Mouse (Mus musculus): Measurements from ENCODE around the gene S1pr1. TPM values are rescaled to one million over a fixed set of nuclear protein-coding genes. Genes with fewer than 3 reads are reported as not detected.

Gene S1pr1
- polyA plus RNA-seq, 1 experiment from 2014 or later, result 21.1 TPM

GRCm38 (mm10) chr3:115689352-115689751, 25.5 kb downstream of the S1pr1 start:
- H3K36me3 ChIP-seq, result no peaks in the 10 kb centered on the region
- H3K9me3 ChIP-seq (replicated peaks), result no peaks in the 10 kb centered on the region
- peak overlapping the region; percentile 33; the same call in 1 of the 2 replicates for H3K27ac ChIP-seq
- no peaks in the 10 kb centered on the region for H3K27me3 ChIP-seq
- WGBS, result 48% methylated on average over 8 of the region's 8 CpGs
- no peak overlapping the region for H3K4me3 ChIP-seq (replicated peaks)
- ATAC-seq (replicated peaks; ENCODE audit: low FRiP score), result no peak
- H3K4me1 ChIP-seq, result no peaks in the 10 kb centered on the region
- H3K4me2 ChIP-seq, result no peak overlapping the region
- H3K9ac ChIP-seq, result no peak overlapping the region

GRCm38 (mm10) chr3:115687821-115688220, 27.1 kb downstream of the S1pr1 start:
- no peaks in the 10 kb centered on the region for H3K9me3 ChIP-seq (replicated peaks)
- no peaks in the 10 kb centered on the region for H3K27me3 ChIP-seq
- no peak overlapping the region for H3K9ac ChIP-seq
- H3K4me1 ChIP-seq, result no peaks in the 10 kb centered on the region
- H3K27ac ChIP-seq, result no peak overlapping the region
- H3K4me2 ChIP-seq, result no peak overlapping the region
- no peaks in the 10 kb centered on the region for H3K36me3 ChIP-seq
- ATAC-seq (replicated peaks; ENCODE audit: low FRiP score), result no peak
- no peak overlapping the region for H3K4me3 ChIP-seq (replicated peaks)
- WGBS, result 86% methylated on average over 2 of the region's 2 CpGs

- Histone ChIP-seq H3K27ac (0 out of 2 replicates have a peak overlapping the region, but pooled peaks have one; percentile 7), H3K36me3 (no peaks in the 10 kb centered on the region), H3K9me3 (replicated peaks) (no peaks in the 10 kb centered on the region), H3K4me3 (replicated peaks) (no peak overlapping the region), H3K4me2 (no peak overlapping the region), H3K9ac (no peak overlapping the region), H3K4me1 (no peaks in the 10 kb centered on the region), H3K27me3 (no peaks in the 10 kb centered on the region)
- 70% methylated on average over 14 of the region's 14 CpGs for WGBS
- no peak for ATAC-seq (replicated peaks; ENCODE audit: low FRiP score)
Observed at GRCm38 (mm10) chr3:115682328-115683088, 32.4 kb downstream of the S1pr1 start.

GRCm38 (mm10) chr3:115681184-115681583, 33.7 kb downstream of the S1pr1 start:
- no peak overlapping the region for H3K4me2 ChIP-seq
- no peak overlapping the region for H3K27ac ChIP-seq
- no peaks in the 10 kb centered on the region for H3K9me3 ChIP-seq (replicated peaks)
- no peaks in the 10 kb centered on the region for H3K36me3 ChIP-seq
- no peaks in the 10 kb centered on the region for H3K27me3 ChIP-seq
- no peaks in the 10 kb centered on the region for H3K4me1 ChIP-seq
- no peak overlapping the region for H3K9ac ChIP-seq
- WGBS, result 85% methylated on average over 1 of the region's 1 CpGs
- no peak overlapping the region for H3K4me3 ChIP-seq (replicated peaks)
- no peak for ATAC-seq (replicated peaks; ENCODE audit: low FRiP score)

- 87% methylated on average over 7 of the region's 7 CpGs for WGBS
- no peak overlapping the region for H3K27ac ChIP-seq
- H3K9me3 ChIP-seq (replicated peaks), result no peaks in the 10 kb centered on the region
- H3K9ac ChIP-seq, result no peak overlapping the region
- H3K4me2 ChIP-seq, result no peak overlapping the region
- H3K27me3 ChIP-seq, result no peaks in the 10 kb centered on the region
- no peaks in the 10 kb centered on the region for H3K4me1 ChIP-seq
- no peak overlapping the region for H3K4me3 ChIP-seq (replicated peaks)
- H3K36me3 ChIP-seq, result no peaks in the 10 kb centered on the region
- no peak for ATAC-seq (replicated peaks; ENCODE audit: low FRiP score)
Observed at GRCm38 (mm10) chr3:115679022-115679421, 35.9 kb downstream of the S1pr1 start.

GRCm38 (mm10) chr3:115675546-115676535, 39.0 kb downstream of the S1pr1 start:
- Histone ChIP-seq H3K9ac (no peak overlapping the region), H3K9me3 (replicated peaks) (no peaks in the 10 kb centered on the region), H3K4me2 (no peak overlapping the region), H3K4me3 (replicated peaks) (no peak overlapping the region), H3K36me3 (no peaks in the 10 kb centered on the region), H3K27ac (no peak overlapping the region), H3K4me1 (0 out of 2 replicates have a peak, but pooled peaks cover 6% of the 10 kb centered on the region), H3K27me3 (no peaks in the 10 kb centered on the region)
- WGBS, result 87% methylated on average over 6 of the region's 6 CpGs
- ATAC-seq (replicated peaks; ENCODE audit: low FRiP score), result no peak

GRCm38 (mm10) chr3:115674665-115675064, 40.2 kb downstream of the S1pr1 start:
- no peak for ATAC-seq (replicated peaks; ENCODE audit: low FRiP score)
- WGBS, result 86% methylated on average over 5 of the region's 5 CpGs

GRCm38 (mm10) chr3:115673663-115674157, 41.2 kb downstream of the S1pr1 start:
- H3K4me3 ChIP-seq (replicated peaks), result no peak overlapping the region
- H3K4me2 ChIP-seq, result peak overlapping the region; percentile 30
- no peaks in the 10 kb centered on the region for H3K36me3 ChIP-seq
- H3K27ac ChIP-seq, result no peak overlapping the region
- H3K9ac ChIP-seq, result no peak overlapping the region
- 40% methylated on average over 13 of the region's 13 CpGs for WGBS
- H3K9me3 ChIP-seq (replicated peaks), result no peaks in the 10 kb centered on the region
- no peak for ATAC-seq (replicated peaks; ENCODE audit: low FRiP score)
- H3K4me1 ChIP-seq, result 0 out of 2 replicates have a peak, but pooled peaks cover 6% of the 10 kb centered on the region
- H3K27me3 ChIP-seq, result no peaks in the 10 kb centered on the region

More at GRCm38 (mm10) chr3:115674665-115675064, 40.2 kb downstream of the S1pr1 start:
- Histone ChIP-seq H3K9me3 (replicated peaks) (no peaks in the 10 kb centered on the region), H3K4me3 (replicated peaks) (no peak overlapping the region), H3K36me3 (no peaks in the 10 kb centered on the region), H3K27ac (no peak overlapping the region), H3K9ac (no peak overlapping the region), H3K4me1 (0 out of 2 replicates have a peak, but pooled peaks cover 6% of the 10 kb centered on the region), H3K27me3 (no peaks in the 10 kb centered on the region), H3K4me2 (no peak overlapping the region)

- Histone ChIP-seq H3K27me3 (no peaks in the 10 kb centered on the region), H3K9ac (no peak overlapping the region), H3K4me2 (peak overlapping the region; percentile 30), H3K4me3 (replicated peaks) (no peak overlapping the region), H3K9me3 (replicated peaks) (no peaks in the 10 kb centered on the region), H3K27ac (no peak overlapping the region), H3K4me1 (0 out of 2 replicates have a peak, but pooled peaks cover 6% of the 10 kb centered on the region), H3K36me3 (no peaks in the 10 kb centered on the region)
- WGBS, result 61% methylated on average over 9 of the region's 9 CpGs
- no peak for ATAC-seq (replicated peaks; ENCODE audit: low FRiP score)
Observed at GRCm38 (mm10) chr3:115672965-115673662, 41.8 kb downstream of the S1pr1 start.

- no peak overlapping the region for H3K4me2 ChIP-seq
- no peak overlapping the region for H3K27ac ChIP-seq
- ATAC-seq (replicated peaks; ENCODE audit: low FRiP score), result no peak
- no peaks in the 10 kb centered on the region for H3K9me3 ChIP-seq (replicated peaks)
- H3K4me3 ChIP-seq (replicated peaks), result no peak overlapping the region
- H3K4me1 ChIP-seq, result 0 out of 2 replicates have a peak, but pooled peaks cover 6% of the 10 kb centered on the region
- no peaks in the 10 kb centered on the region for H3K27me3 ChIP-seq
- H3K9ac ChIP-seq, result no peak overlapping the region
- H3K36me3 ChIP-seq, result no peaks in the 10 kb centered on the region
- 80% methylated on average over 1 of the region's 1 CpGs for WGBS
Observed at GRCm38 (mm10) chr3:115669230-115669629, 45.6 kb downstream of the S1pr1 start.

- no peaks in the 10 kb centered on the region for H3K4me1 ChIP-seq
- H3K4me2 ChIP-seq, result no peak overlapping the region
- H3K27ac ChIP-seq, result no peak overlapping the region
- H3K27me3 ChIP-seq, result no peaks in the 10 kb centered on the region
- no peaks in the 10 kb centered on the region for H3K36me3 ChIP-seq
- no peak for ATAC-seq (replicated peaks; ENCODE audit: low FRiP score)
- 88% methylated on average over 2 of the region's 2 CpGs for WGBS
- H3K9ac ChIP-seq, result no peak overlapping the region
- H3K4me3 ChIP-seq (replicated peaks), result no peak overlapping the region
- H3K9me3 ChIP-seq (replicated peaks), result no peaks in the 10 kb centered on the region
Observed at GRCm38 (mm10) chr3:115667182-115667581, 47.7 kb downstream of the S1pr1 start.
